Mouse (Mus musculus) kidney, postnatal 10 days (tissue): ENCODE data around the gene Katnal1.

ENCODE experiments used
- DNase-seq: peaks from one replicate; pipeline ENCODE4 v3.0.0; 2021; ENCODE audit warnings: mixed read lengths

The Katnal1 gene

GRCm38 (mm10) chr5:148929116-148929449 is at the start of gene Katnal1:
Katnal1 (minus strand) TSS chr5:148929320.
- DNase-seq, result no peak

- DNase-seq, result peak; percentile 72
Measured at GRCm38 (mm10) chr5:148978458-148979165, 49.5 kb upstream of the Katnal1 start.

GRCm38 (mm10) chr5:148977698-148978457 is 48.8 kb upstream of the Katnal1 start:
- peak; percentile 63 for DNase-seq

- DNase-seq, result no peak
Measured at GRCm38 (mm10) chr5:148976876-148977275, 47.8 kb upstream of the Katnal1 start.

GRCm38 (mm10) chr5:148975035-148975434 is 45.9 kb upstream of the Katnal1 start:
- no peak for DNase-seq

- no peak for DNase-seq
Measured at GRCm38 (mm10) chr5:148973019-148973668, 44.0 kb upstream of the Katnal1 start.

GRCm38 (mm10) chr5:148972167-148972566 is 43.0 kb upstream of the Katnal1 start:
- no peak for DNase-seq

GRCm38 (mm10) chr5:148969648-148970047 is 40.5 kb upstream of the Katnal1 start:
- peak; percentile 81 for DNase-seq

- DNase-seq, result no peak
Measured at GRCm38 (mm10) chr5:148968958-148969576, 39.9 kb upstream of the Katnal1 start.

- DNase-seq, result no peak
Measured at GRCm38 (mm10) chr5:148968179-148968578, 39.1 kb upstream of the Katnal1 start.

- no peak for DNase-seq
Measured at GRCm38 (mm10) chr5:148966395-148966794, 37.3 kb upstream of the Katnal1 start.

GRCm38 (mm10) chr5:148965691-148966333 is 36.7 kb upstream of the Katnal1 start:
- DNase-seq, result peak; percentile 60

GRCm38 (mm10) chr5:148965089-148965591 is 36.0 kb upstream of the Katnal1 start:
- no peak for DNase-seq

- no peak for DNase-seq
Measured at GRCm38 (mm10) chr5:148964251-148964650, 35.1 kb upstream of the Katnal1 start.

- no peak for DNase-seq
Measured at GRCm38 (mm10) chr5:148960211-148960610, 31.1 kb upstream of the Katnal1 start.

- DNase-seq, result peak; percentile 88
Measured at GRCm38 (mm10) chr5:148959068-148959990, 30.2 kb upstream of the Katnal1 start.

GRCm38 (mm10) chr5:148958355-148958754 is 29.2 kb upstream of the Katnal1 start:
- peak; percentile 57 for DNase-seq

- DNase-seq, result no peak
Measured at GRCm38 (mm10) chr5:148956898-148957535, 27.9 kb upstream of the Katnal1 start.

GRCm38 (mm10) chr5:148956091-148956490 is 27.0 kb upstream of the Katnal1 start:
- DNase-seq, result no peak

GRCm38 (mm10) chr5:148955575-148955974 is 26.5 kb upstream of the Katnal1 start:
- DNase-seq, result no peak
